Mouse (Mus musculus) ES-Bruce4 (cell line): ENCODE results near the gene Poc5. TPM values are rescaled to one million over a fixed set of nuclear protein-coding genes. Genes with fewer than 3 reads are reported as not detected.

Experiments used
- H3K27ac ChIP-seq: 2 replicates; pipeline ENCODE4 v1.5.1; 2012; ENCODE audit warnings: low read length, inconsistent platforms; ENCODE audit not compliant: insufficient read depth
- H3K27me3 ChIP-seq: 2 replicates; pipeline ENCODE4 v1.6.1; 2012; ENCODE audit warnings: mild to moderate bottlenecking, low read length, inconsistent platforms; ENCODE audit not compliant: control insufficient read depth, poor library complexity, insufficient read depth, severe bottlenecking
- H3K36me3 ChIP-seq: 2 replicates; pipeline ENCODE4 v1.6.1; 2012; ENCODE audit warnings: inconsistent platforms, mild to moderate bottlenecking, low read length, moderate library complexity; ENCODE audit not compliant: control insufficient read depth, poor library complexity, insufficient read depth, severe bottlenecking
- H3K4me1 ChIP-seq: one replicate; pipeline ENCODE4 v1.8.1; 2011; ENCODE audit warnings: low read length; ENCODE audit not compliant: control insufficient read depth, insufficient read depth
- H3K4me3 ChIP-seq: 2 replicates; pipeline ENCODE4 v1.5.1; 2011; ENCODE audit warnings: low read depth, mild to moderate bottlenecking, low read length
- H3K9ac ChIP-seq: 2 replicates; pipeline ENCODE4 v1.6.1; 2012; ENCODE audit warnings: low read depth, mild to moderate bottlenecking, inconsistent platforms; ENCODE audit not compliant: poor library complexity, severe bottlenecking
- H3K9me3 ChIP-seq: replicated peaks from 2 replicates; pipeline ENCODE4 v1.6.1; 2012; ENCODE audit warnings: mild to moderate bottlenecking, low read length, inconsistent platforms; ENCODE audit not compliant: control insufficient read depth, poor library complexity, insufficient read depth, severe bottlenecking
- CTCF ChIP-seq: IDR thresholded peaks from one replicate; pipeline ENCODE4 v1.8.1; 2011; ENCODE audit warnings: low read depth, low read length
- EP300 ChIP-seq: IDR thresholded peaks from 2 replicates; pipeline ENCODE4 v1.6.1; 2011; ENCODE audit warnings: low read depth, low read length; ENCODE audit not compliant: insufficient read depth
- POLR2A ChIP-seq: IDR thresholded peaks from one replicate; pipeline ENCODE4 v1.8.1; 2011; ENCODE audit warnings: low read length; ENCODE audit not compliant: insufficient read depth
- polyA plus RNA-seq: library from polyadenylated mRNA; stranded (reverse); fragments of >200 nt; gene quantifications from 2 replicates; pipeline ENCODE4 v1.2.4, GENCODE M21; 2011; ENCODE audit warnings: low read depth; ENCODE audit not compliant: missing spikeins, insufficient read depth, insufficient read length

The Poc5 gene
- polyA plus RNA-seq, 1 experiment = 19.5 TPM

GRCm38 (mm10) chr13:96421230-96421629 lies 33.1 kb downstream of the Poc5 start:
- H3K9ac ChIP-seq = no peak overlapping the region
- no peaks in the 10 kb centered on the region for H3K36me3 ChIP-seq
- TF ChIP-seq CTCF (no peak), EP300 (no peak), POLR2A (no peak)
- H3K27ac ChIP-seq = no peak overlapping the region
- H3K27me3 ChIP-seq = no peaks in the 10 kb centered on the region
- H3K9me3 ChIP-seq = no peaks in the 10 kb centered on the region
- no peak overlapping the region for H3K4me3 ChIP-seq
- H3K4me1 ChIP-seq = no peaks in the 10 kb centered on the region

- Histone ChIP-seq H3K4me1 (no peaks in the 10 kb centered on the region), H3K27ac (no peak overlapping the region), H3K9me3 (no peaks in the 10 kb centered on the region), H3K4me3 (no peak overlapping the region), H3K27me3 (no peaks in the 10 kb centered on the region), H3K36me3 (no peaks in the 10 kb centered on the region), H3K9ac (no peak overlapping the region)
- no peak for TF ChIP-seq CTCF
These were observed 36.6 kb downstream of the Poc5 start for GRCm38 (mm10) chr13:96424496-96425274.

- H3K4me1 ChIP-seq = no peaks in the 10 kb centered on the region
- no peak overlapping the region for H3K9ac ChIP-seq
- no peak overlapping the region for H3K27ac ChIP-seq
- H3K9me3 ChIP-seq = no peaks in the 10 kb centered on the region
- H3K36me3 ChIP-seq = no peaks in the 10 kb centered on the region
- H3K4me3 ChIP-seq = no peak overlapping the region
- no peaks in the 10 kb centered on the region for H3K27me3 ChIP-seq
- no peak for TF ChIP-seq CTCF
- TF ChIP-seq EP300 = no peak
- TF ChIP-seq POLR2A = no peak
These were observed 38.0 kb downstream of the Poc5 start for GRCm38 (mm10) chr13:96426044-96426443.

- Histone ChIP-seq H3K4me1 (no peaks in the 10 kb centered on the region), H3K9ac (no peak overlapping the region), H3K27me3 (no peaks in the 10 kb centered on the region), H3K4me3 (no peak overlapping the region), H3K36me3 (no peaks in the 10 kb centered on the region), H3K9me3 (no peaks in the 10 kb centered on the region), H3K27ac (no peak overlapping the region)
- TF ChIP-seq EP300 (no peak), CTCF (no peak), POLR2A (no peak)
These were observed 40.4 kb downstream of the Poc5 start for GRCm38 (mm10) chr13:96428531-96428930.

GRCm38 (mm10) chr13:96431595-96432156 lies 43.6 kb downstream of the Poc5 start:
- TF ChIP-seq POLR2A (no peak), EP300 (no peak), CTCF (peak; percentile 90)
- no peak overlapping the region for H3K27ac ChIP-seq

GRCm38 (mm10) chr13:96432376-96432811 lies 44.3 kb downstream of the Poc5 start:
- H3K27ac ChIP-seq = no peak overlapping the region
- no peak for TF ChIP-seq CTCF
- TF ChIP-seq EP300 = no peak
- no peak for TF ChIP-seq POLR2A
- no peaks in the 10 kb centered on the region; the same call in 1 of the 2 replicates for H3K9me3 ChIP-seq
- H3K4me1 ChIP-seq = no peaks in the 10 kb centered on the region
- H3K27me3 ChIP-seq = no peaks in the 10 kb centered on the region
- no peak overlapping the region for H3K4me3 ChIP-seq
- no peaks in the 10 kb centered on the region for H3K36me3 ChIP-seq
- H3K9ac ChIP-seq = no peak overlapping the region

More at GRCm38 (mm10) chr13:96431595-96432156, 43.6 kb downstream of the Poc5 start:
- Histone ChIP-seq H3K27me3 (no peaks in the 10 kb centered on the region), H3K4me1 (no peaks in the 10 kb centered on the region), H3K9ac (no peak overlapping the region), H3K9me3 (no peaks in the 10 kb centered on the region), H3K4me3 (no peak overlapping the region), H3K36me3 (no peaks in the 10 kb centered on the region)
